Mouse (Mus musculus): ENCODE data around the gene Nfatc2ip. TPM values are rescaled to one million over a fixed set of nuclear protein-coding genes. Genes with fewer than 3 reads are reported as not detected.
A peak's percentile ranks its signal among the peaks of the same experiment; 100 is the strongest.

The Nfatc2ip gene
- total RNA-seq, 2 experiments from 2014 or later = 7.5 to 10.1 TPM

DNA sequence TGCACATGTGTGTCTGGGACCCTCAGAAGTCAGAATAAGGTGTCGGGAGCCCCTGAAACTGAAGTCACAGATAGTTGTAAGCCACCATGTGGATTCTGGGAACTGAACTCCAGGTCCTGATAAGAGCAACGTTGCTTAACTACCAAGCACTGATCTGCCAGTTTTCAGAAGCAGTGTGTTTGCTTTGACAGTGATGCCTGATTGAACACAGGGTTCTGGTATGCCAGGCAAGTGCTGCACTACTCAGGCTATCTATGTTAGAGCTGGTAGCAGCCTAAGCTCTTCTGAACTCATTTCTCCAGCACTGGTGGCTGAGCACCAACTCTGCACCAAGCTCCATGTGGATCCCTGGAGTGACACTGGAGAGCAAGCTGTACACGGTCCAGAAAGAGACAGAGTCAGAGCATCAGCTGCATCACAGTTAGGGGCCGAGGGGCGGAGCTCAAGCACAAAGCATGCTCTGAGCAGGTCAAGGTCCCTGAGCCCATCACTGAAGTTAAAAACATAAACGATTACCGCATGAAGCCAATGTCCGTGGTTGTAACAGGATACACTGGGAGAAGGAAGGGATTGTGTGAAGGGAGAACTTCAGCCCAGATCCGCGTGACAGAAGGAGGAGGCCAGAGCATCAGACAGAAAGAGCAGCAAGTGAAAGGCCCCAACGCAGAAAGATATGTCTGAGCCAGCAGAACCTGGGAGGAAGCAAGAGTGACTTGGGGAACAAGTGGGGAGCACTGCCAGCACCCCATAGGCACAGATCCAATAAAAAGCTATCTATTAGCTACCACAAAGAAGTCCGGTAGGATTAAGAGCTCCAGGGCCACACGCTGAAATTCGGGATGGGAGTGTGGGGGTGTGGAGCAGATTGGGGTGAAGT lies 41.6 kb downstream of the Nfatc2ip start:
- no peak for DNase-seq

DNA sequence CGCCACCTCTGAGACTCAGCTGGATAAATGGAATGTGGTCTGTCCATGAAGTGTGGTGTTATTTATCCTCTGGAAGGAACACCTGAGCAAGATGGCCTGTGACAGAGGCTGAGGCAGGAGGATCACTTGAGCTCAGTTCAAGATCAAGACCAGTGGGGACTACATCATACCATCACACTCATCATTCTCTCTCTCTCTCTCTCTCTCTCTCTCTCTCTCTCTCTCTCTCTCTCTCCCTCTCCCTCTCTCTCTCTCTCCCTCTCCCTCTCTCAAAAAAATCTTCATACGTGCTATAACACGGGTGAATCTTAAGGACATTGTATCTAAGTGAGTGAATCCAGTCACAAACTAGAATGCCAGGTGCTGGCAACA lies 42.6 kb downstream of the Nfatc2ip start:
- DNase-seq = no peak

DNA sequence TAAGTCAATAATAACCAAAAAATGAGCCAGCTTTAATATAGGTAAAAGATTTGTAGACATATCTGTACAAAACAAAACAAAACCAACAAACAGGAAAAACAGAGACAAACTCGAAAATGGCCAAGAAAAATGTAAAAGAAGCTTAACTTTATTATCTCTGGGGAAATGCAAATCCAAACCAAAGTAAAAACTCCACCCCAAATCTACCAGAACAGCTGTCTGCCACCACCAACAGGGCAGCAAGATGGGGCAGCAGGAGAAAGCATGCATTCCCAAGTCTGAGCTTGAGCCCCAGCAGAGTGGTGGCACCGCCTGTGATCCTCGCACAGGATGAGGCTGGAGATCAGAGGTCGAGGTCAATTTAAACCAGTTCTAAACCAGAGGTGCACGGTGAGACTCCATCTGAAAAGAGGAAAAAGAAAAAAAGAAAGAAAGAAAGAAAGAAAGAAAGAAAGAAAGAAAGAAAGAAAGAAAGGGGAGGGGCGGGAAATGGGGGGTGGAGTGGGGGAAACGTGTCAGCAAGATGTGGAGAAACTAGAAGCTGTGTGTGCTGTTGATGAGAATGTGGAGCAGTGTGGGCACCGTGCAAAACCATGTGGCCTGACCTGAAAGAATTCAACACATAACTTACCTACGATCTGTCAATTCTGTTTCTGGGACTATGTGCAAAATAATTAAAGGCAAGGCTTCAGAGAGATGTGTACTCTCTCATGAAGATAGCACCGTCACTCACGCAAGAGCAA lies 43.1 kb downstream of the Nfatc2ip start:
- DNase-seq = no peak

DNA sequence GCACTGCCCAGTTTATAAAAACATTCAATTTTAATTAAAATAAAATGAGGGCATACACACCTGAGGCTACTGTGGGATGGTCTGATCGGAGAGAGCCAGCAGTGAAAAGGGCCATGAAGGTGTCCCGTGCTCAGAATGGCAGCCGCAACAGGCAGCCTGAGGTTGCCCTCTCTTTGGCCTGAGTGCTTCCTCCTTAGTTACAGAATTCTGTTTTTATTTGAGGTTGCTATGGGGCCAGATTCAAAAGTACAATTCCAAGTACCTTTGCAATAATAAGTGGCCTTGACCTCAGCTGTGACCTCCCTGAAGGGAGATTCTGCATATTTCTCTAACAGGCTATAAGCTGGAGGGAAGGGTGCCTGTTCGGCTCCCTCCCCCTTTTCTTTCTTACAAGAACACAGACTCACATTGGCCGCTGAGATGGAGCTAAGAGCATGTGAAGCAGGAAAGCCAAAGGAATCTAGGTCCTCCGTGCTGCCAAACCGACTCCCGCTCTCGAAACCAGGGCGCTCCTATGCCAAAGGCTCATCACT lies 45.1 kb downstream of the Nfatc2ip start:
- DNase-seq = no peak

DNA sequence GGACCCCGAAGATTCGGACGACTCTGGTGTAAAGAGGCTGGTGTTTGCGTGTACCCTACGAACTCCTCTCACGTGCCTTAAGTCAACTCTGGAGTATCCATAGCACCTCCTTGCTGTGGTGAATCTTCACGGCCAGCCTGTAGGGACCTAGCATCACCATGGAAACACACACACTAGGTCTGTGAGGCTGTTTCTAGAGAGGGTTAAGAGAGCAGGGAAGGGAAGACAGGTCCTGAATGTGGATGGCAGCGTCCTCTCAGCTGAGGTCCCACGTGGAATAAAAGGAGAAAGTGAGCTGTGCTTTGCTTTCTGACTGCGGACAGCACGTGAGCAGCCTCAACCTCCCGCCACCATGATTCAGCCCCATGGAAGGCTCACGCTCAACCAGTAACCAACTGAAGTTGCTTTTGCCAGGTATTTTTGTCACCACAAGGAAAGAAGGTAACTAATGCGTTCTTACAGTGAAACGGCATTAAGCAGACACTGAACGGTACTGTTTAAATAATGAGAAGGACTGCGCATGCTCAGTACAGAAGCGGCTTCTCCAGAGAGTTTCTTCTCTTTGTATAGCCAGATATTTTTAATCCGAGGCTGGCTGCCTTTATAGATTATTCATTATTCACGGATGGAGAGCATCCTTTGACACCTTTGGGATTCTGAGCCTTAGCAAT lies 45.7 kb downstream of the Nfatc2ip start:
- DNase-seq = no peak

DNA sequence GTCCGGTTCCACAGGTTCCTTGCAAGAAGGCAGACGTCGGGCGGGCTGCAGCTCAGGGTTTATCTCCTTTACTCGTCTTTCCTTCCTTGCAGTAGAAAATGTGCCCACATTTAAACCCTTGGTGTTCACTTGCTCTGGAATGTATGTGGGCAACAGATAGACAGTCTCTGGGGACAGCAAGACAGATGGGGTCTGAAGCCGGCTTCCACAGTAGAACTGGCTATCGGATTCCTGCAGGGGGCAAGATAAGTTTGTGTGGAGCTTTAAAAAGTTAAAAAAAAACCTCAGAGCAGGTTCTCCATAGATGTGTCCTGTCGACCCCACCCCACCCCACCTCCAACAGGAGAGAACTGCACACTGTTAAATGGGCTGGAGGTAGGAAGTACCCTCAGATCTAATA lies 48.2 kb downstream of the Nfatc2ip start:
- no peak for DNase-seq

DNA sequence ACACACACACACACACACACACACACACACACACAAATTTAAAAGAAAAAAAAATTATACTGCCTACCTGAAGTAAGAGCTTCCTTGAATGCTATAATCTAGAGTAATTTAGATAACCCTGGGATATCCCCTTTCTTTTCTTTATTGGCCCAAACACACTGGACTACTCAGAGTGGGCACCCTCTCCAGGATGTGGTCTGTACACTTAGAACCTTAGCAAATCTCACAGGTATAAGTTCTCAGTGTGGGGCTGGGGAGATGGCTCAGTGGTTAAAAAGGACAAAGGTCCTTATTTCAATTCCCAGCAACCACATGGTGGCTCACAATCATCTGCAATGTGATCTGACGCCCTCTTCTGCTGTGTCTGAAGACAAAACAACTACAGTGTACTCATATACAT lies 49.4 kb downstream of the Nfatc2ip start:
- no peak for DNase-seq

DNA sequence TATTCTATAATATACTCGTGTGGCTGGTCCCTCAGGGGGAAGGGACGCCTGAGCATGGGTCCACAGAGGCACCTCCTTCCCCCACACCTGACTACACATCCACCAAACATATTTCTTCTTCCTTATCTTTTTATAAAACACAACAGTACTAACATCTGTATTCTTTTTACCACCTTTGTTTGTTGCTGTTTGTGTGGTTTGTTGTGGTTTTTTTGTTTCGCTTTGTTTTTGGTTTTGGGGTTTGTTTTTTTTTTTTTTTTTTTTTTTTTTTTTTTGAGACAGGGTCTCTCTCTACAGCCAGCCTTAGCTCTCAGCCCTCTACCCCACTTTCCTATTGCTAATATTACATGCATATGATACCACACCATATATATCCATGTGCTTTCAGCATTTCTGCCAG lies 50.6 kb downstream of the Nfatc2ip start:
- no peak for DNase-seq

DNA sequence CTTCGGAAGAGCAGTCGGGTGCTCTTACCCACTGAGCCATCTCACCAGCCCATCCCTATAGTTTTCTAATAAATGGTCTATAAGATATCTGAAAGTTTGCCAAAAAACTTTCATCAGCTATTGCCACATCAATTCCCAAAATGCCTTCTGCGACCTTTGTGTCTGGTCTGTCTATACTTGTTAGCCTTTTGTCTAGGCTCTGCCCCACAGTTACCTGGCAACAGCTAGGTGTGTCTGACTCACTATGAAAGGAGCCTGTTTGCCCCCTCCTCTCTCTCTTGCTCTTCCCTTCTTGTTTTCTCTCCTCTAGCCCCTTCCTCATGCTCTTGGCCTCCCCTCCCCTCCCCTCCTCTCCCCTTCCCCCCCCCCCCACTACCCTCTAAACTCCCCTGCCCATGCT lies 51.0 kb downstream of the Nfatc2ip start:
- no peak for DNase-seq

DNA sequence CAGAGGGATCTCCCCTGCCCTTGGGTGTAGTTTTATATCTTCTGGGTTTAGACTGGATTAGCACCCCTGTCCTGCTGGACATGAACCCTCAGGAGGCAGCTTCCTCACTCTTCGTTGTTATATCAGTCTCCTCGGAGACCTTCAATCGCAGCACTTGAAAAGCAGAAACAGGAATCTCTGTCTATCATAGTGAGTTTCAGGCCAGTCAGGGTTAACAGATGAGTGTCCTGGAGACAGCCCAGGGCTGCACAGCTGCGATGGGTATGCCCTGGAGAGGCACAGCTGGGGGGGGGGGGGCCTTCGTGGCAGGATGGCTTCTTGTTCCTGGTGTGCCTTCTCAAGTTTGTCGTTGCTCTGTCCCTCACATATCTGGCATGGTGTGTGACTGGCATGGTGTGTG lies 55.6 kb downstream of the Nfatc2ip start:
- DNase-seq = no peak

DNA sequence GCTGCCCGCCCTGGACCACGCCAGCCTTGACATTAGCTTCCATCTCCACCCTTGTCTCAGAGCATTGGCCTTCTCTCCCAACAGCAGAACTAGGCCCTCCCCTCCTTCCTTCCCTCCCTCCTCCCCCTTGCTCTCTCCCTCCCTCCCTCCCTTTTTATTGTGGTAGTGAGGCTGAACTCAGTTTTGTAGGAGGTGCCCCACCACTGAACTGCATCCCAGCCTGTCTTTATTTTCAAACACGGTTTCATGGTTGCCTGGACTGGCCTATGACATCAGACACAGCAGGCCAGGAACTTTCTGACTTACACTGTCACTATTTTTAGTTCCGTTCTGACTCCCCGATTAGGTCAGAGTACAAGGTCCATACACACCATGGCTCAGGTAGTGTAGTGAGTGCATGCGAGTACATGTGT lies 56.3 kb downstream of the Nfatc2ip start:
- DNase-seq = no peak

DNA sequence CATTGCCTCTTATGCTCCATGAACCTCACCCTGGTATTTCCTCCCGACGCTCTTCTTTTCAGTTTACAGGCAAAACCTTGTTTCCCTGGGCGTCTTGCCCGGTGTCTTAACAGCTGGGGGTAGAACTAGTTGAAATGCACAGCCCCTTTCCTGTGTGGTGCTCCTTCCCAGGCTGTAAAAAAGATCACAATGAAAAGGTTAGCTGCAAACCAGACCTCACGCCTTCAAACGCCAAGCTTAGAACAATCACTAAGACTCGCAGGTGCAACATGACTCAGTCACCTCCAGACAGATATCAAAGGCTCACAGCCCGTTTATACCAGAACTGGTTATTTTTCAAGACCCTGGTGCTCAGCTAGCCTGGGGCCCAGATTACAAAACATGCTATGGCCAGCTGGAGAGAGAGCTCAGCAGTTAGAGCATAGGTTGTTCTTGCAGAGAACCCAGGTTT lies 57.0 kb downstream of the Nfatc2ip start:
- peak; percentile 22 for DNase-seq

DNA sequence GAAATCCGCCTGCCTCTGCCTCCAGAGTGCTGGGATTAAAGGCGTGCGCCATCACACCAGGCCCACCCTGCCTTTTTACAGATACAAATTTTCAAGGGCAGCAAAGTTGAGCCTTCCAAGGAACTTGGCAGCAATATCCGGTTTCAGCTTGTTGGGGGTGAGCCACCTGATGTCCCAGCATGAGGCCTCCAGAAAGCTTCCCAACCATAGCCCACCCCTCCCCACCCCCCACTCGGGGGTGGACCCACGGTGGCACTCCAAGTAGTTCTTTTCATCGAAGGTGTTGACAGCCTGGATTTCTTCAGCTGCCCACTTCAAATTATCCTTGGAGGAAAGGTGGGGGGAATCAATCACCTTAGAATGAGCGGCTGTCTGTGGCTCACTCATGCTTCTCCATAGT lies 57.6 kb downstream of the Nfatc2ip start:
- no peak for DNase-seq

DNA sequence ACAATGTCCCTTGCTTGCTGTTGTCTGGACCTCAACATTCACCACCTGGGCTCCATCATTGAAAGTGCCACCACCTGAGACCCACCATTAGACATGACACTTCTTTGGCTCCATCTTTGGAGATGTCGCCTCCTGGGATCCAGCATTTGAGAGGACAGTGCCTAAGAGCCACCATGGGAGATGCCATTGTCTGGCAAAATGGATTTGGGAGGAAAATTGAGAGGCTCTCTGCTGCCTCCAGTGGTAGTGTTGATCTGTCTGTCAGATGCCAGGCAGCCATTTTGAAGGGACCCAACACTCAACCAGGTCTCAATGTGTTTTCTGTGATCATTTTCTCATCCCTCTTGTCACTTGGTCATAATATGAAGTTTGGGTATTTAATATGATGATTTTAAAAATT lies 61.0 kb downstream of the Nfatc2ip start:
- DNase-seq = no peak

Small RNAs within 50 kb of the gene (microRNA-seq; reads per million reads assigned to microRNA genes)
- gene Mir7058 = 0 reads per million in 2 experiments

Other genes with a start within 250 kb of the Nfatc2ip start
- gene Xpo6, start 196.2 kb downstream of the Nfatc2ip start, total RNA-seq (2021) = 10 to 100 TPM; 48.9 to 50.3 TPM
- 10 to 100 TPM; 40.4 to 46.3 TPM for gene Sbk1, start 124.1 kb downstream of the Nfatc2ip start, total RNA-seq (2021)
- gene Lat, start 27.2 kb downstream of the Nfatc2ip start, total RNA-seq (2021) = 1 to 10 TPM; 1.1 to 1.4 TPM
- 10 to 100 TPM; 36.8 to 37.3 TPM for gene Spns1, start 19.3 kb downstream of the Nfatc2ip start, total RNA-seq (2021)
- under 1 TPM; 0.45 to 0.72 TPM for gene Cd19, start 18.2 kb upstream of the Nfatc2ip start, total RNA-seq (2021)
- gene Rabep2, start 32.0 kb upstream of the Nfatc2ip start, total RNA-seq (2021) = 10 to 100 TPM; 11.8 to 15.0 TPM
- gene Atp2a1, start 66.4 kb upstream of the Nfatc2ip start, total RNA-seq (2021) = 1 to 10 TPM in 1 of 2 experiments, under 1 TPM in 1; 0.67 to 9.0 TPM
- gene Sh2b1, start 78.7 kb upstream of the Nfatc2ip start, total RNA-seq (2021) = 10 to 100 TPM; 47.1 to 51.4 TPM
- 100 to 1,000 TPM; 224 to 238 TPM for gene Tufm, start 90.6 kb upstream of the Nfatc2ip start, total RNA-seq (2021)
- gene Atxn2l, start 106.7 kb upstream of the Nfatc2ip start, total RNA-seq (2021) = 10 to 100 TPM; 60.0 to 65.7 TPM
- gene Eif3c, start 169.7 kb upstream of the Nfatc2ip start, total RNA-seq (2021) = 100 to 1,000 TPM; 159 to 161 TPM
- under 1 TPM; 0.21 to 0.95 TPM for gene Apobr, start 188.2 kb upstream of the Nfatc2ip start, total RNA-seq (2021)
- gene Cln3, start 189.1 kb upstream of the Nfatc2ip start, total RNA-seq (2021) = 10 to 100 TPM; 13.4 to 14.0 TPM
- gene Il27, start 198.2 kb upstream of the Nfatc2ip start, total RNA-seq (2021) = not detected
- 1 to 10 TPM; 5.7 to 6.8 TPM for gene Nupr1, start 234.1 kb upstream of the Nfatc2ip start, total RNA-seq (2021)

All from heart, postnatal 4 days (tissue).